Mouse (Mus musculus): ENCODE data around the gene Hsd17b11. TPM values are rescaled to one million over a fixed set of nuclear protein-coding genes. Genes with fewer than 3 reads are reported as not detected.
A peak's percentile ranks its signal among the peaks of the same experiment; 100 is the strongest.

Hsd17b11 gene
- polyA plus RNA-seq, 1 experiment from 2014 or later: 19.1 TPM

DNA sequence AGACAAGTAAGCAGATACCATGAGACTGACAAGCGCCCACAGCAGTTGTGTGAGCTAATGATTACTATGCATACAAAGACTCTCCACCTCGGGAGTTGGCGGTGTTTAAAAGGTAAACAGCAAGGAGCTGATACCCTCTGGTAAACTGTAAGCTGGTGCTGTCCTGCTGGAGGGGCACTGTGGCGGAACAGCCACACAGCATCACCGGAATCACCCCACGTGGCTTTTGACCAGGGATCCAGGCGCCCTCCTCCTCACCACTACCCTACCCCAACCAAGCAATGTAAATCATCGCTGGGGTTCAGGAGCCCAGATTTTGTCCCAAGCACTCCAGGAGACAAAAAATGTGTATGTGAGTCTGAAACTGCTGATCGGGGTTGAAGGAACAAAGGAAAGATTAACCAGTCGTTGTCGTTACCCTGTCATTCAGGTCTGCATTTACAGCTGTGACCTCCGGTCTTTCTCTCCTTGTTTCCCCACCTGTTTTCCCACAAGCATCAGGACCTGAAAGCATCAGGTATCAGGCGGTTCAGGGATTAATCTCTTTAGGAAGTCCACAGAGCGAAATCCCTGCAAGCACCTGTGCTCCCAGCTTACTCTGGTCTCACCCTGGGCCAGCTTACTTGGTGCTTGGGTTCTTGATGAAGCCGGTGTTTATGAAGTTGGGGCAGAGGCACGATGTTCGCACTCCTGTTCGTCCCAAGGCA is 19.0 kb downstream of the Hsd17b11 start:
- peak; percentile 68 for ATAC-seq (ENCODE audit: low FRiP score, low TSS enrichment)
- no peak overlapping the region for H3K4me3 ChIP-seq (ENCODE audit: low read depth, low read length)
- H3K9me3 ChIP-seq (ENCODE audit: control insufficient read depth, low read length): no peaks in the 10 kb centered on the region
- no peaks in the 10 kb centered on the region for H3K27me3 ChIP-seq (ENCODE audit: control insufficient read depth, insufficient read depth, low read length)
- no peaks in the 10 kb centered on the region; the same call in 1 of the 2 replicates for H3K4me1 ChIP-seq (replicated peaks; ENCODE audit: control insufficient read depth, insufficient read depth)
- H3K27ac ChIP-seq (replicated peaks): 0 out of 2 replicates have a peak overlapping the region, but pooled peaks have one; percentile 6
- no peak overlapping the region for H3K4me2 ChIP-seq (replicated peaks; ENCODE audit: low read depth)
- peak; percentile 46 for DNase-seq (ENCODE audit: low spot score)
- no peak overlapping the region for H3K9ac ChIP-seq (ENCODE audit: low read length)
- no peak for TF ChIP-seq CTCF (IDR thresholded peaks at IDR 0.05; ENCODE audit: low read depth)
- no peak for TF ChIP-seq EP300 (optimal IDR thresholded peaks at IDR 0.05)
- 0 out of 2 replicates have a peak, but pooled peaks cover 6% of the 10 kb centered on the region for H3K36me3 ChIP-seq (ENCODE audit: control insufficient read depth, insufficient read depth, low read length)
- 37% methylated on average over 18 of the region's 18 CpGs for WGBS

DNA sequence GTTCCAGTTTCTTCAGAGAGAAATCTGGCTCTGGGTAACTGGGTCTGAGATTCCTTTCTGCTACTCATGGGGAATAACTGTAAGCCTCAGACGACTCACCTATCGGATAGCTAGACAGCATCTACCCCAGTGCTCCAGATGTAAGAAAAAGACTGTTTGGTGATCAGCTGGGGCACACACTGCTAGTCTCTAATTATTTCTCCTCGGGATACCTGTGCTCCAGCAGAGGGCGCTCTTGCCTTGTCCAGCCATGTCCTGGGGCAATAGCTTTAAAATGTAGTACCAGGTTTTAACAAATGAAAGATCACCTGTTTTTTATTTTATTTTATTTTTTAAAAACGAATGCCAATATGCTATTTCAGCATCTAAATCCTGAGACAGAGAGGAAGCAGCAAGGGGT is 22.0 kb downstream of the Hsd17b11 start:
- no peak overlapping the region for H3K4me3 ChIP-seq (ENCODE audit: low read depth, low read length)
- peak; percentile 47; the same call in 1 of the 2 replicates for ATAC-seq (ENCODE audit: low FRiP score, low TSS enrichment)
- DNase-seq (ENCODE audit: low spot score): peak; percentile 87
- no peak overlapping the region for H3K9ac ChIP-seq (ENCODE audit: low read length)
- no peaks in the 10 kb centered on the region for H3K9me3 ChIP-seq (ENCODE audit: control insufficient read depth, low read length)
- TF ChIP-seq CTCF (IDR thresholded peaks at IDR 0.05; ENCODE audit: low read depth) (peak; percentile 94), EP300 (optimal IDR thresholded peaks at IDR 0.05) (no peak)
- H3K27ac ChIP-seq (replicated peaks): no peak overlapping the region
- H3K27me3 ChIP-seq (ENCODE audit: control insufficient read depth, insufficient read depth, low read length): no peaks in the 10 kb centered on the region
- H3K4me2 ChIP-seq (replicated peaks; ENCODE audit: low read depth): no peak overlapping the region
- no peaks in the 10 kb centered on the region; the same call in 1 of the 2 replicates for H3K4me1 ChIP-seq (replicated peaks; ENCODE audit: control insufficient read depth, insufficient read depth)
- H3K36me3 ChIP-seq (ENCODE audit: control insufficient read depth, insufficient read depth, low read length): 0 out of 2 replicates have a peak, but pooled peaks cover 4% of the 10 kb centered on the region
- WGBS: 3% methylated on average over 5 of the region's 5 CpGs

DNA sequence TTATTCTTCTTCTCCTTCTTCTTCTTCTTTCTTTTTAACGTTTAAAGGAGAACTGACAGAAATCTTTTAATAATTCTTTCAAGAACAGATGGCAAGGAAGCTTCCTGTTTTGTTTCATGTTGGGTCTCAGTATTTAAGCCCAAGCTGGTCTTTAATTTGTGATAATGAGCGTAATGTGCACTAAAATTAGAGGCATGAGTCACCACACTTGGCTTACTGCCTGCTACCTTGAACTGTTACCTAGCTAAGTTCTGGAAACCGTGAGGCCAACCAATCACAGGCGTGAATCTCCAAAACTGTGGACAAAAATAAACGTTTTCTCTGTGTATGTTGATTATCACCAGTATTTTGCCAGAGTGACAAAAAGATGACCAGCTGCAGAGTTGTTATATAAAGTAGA is 23.0 kb downstream of the Hsd17b11 start:
- ATAC-seq (ENCODE audit: low FRiP score, low TSS enrichment) (no peak), DNase-seq (ENCODE audit: low spot score) (peak; percentile 46)
- 48% methylated on average over 5 of the region's 5 CpGs for WGBS

DNA sequence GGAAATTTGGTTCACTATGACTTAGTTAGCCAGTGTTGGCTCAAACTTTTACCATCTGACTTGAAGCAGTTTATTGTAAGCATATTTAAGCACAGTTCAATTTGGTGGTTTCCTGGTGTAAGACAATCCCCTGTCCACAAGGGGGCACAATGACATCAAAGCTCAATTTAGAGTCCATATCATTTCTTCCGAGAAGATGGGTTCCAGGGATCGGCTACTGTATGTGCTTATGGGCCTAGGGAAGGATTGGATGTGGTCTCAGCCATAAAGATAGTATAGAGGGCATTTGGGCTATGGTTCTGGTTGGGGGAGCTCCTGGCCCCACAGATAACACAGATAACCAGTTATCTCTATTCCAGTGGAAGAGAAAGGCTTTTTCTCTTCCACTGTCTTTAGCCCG is 26.5 kb downstream of the Hsd17b11 start:
- Histone ChIP-seq H3K4me1 (replicated peaks; ENCODE audit: control insufficient read depth, insufficient read depth) (no peaks in the 10 kb centered on the region), H3K27ac (replicated peaks) (no peak overlapping the region), H3K4me3 (ENCODE audit: low read depth, low read length) (no peak overlapping the region), H3K9me3 (ENCODE audit: control insufficient read depth, low read length) (no peaks in the 10 kb centered on the region), H3K9ac (ENCODE audit: low read length) (no peak overlapping the region), H3K4me2 (replicated peaks; ENCODE audit: low read depth) (no peak overlapping the region), H3K36me3 (ENCODE audit: control insufficient read depth, insufficient read depth, low read length) (no peaks in the 10 kb centered on the region), H3K27me3 (ENCODE audit: control insufficient read depth, insufficient read depth, low read length) (no peaks in the 10 kb centered on the region)
- DNase-seq (ENCODE audit: low spot score) (no peak), ATAC-seq (ENCODE audit: low FRiP score, low TSS enrichment) (no peak)
- WGBS: 58% methylated on average over 3 of the region's 3 CpGs
- TF ChIP-seq CTCF (IDR thresholded peaks at IDR 0.05; ENCODE audit: low read depth) (peak; percentile 79), EP300 (optimal IDR thresholded peaks at IDR 0.05) (no peak)

More for the DNA sequence above, 23.0 kb downstream of the Hsd17b11 start:
- Histone ChIP-seq H3K27ac (replicated peaks) (no peak overlapping the region), H3K4me2 (replicated peaks; ENCODE audit: low read depth) (no peak overlapping the region), H3K4me1 (replicated peaks; ENCODE audit: control insufficient read depth, insufficient read depth) (no peaks in the 10 kb centered on the region; the same call in 1 of the 2 replicates), H3K27me3 (ENCODE audit: control insufficient read depth, insufficient read depth, low read length) (no peaks in the 10 kb centered on the region), H3K4me3 (ENCODE audit: low read depth, low read length) (no peak overlapping the region), H3K36me3 (ENCODE audit: control insufficient read depth, insufficient read depth, low read length) (0 out of 2 replicates have a peak, but pooled peaks cover 4% of the 10 kb centered on the region), H3K9ac (ENCODE audit: low read length) (no peak overlapping the region), H3K9me3 (ENCODE audit: control insufficient read depth, low read length) (no peaks in the 10 kb centered on the region)
- no peak for TF ChIP-seq EP300 (optimal IDR thresholded peaks at IDR 0.05)
- TF ChIP-seq CTCF (IDR thresholded peaks at IDR 0.05; ENCODE audit: low read depth): no peak

DNA sequence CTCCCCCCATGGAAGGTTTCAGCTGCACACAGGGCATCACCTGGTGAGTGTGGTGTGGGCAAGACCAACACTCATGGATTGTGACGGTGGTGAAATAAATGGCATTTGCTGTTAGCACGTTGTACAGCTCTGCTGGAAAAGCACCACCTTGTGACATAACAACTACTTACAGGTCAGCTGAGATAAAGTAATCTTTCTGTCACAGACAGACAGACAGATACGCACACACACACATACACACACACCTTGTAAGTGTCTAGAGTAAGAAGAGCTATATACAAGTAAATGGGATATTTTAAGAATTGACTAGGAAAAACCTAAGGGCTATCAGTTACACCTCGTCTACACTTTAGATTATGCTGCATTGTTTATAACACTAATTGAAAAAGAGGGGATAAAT is 27.1 kb downstream of the Hsd17b11 start:
- WGBS: 94% methylated on average over 4 of the region's 4 CpGs
- Histone ChIP-seq H3K4me3 (ENCODE audit: low read depth, low read length) (no peak overlapping the region), H3K9me3 (ENCODE audit: control insufficient read depth, low read length) (no peaks in the 10 kb centered on the region), H3K4me2 (replicated peaks; ENCODE audit: low read depth) (no peak overlapping the region), H3K36me3 (ENCODE audit: control insufficient read depth, insufficient read depth, low read length) (peaks cover 2% of the 10 kb centered on the region), H3K9ac (ENCODE audit: low read length) (no peak overlapping the region), H3K27ac (replicated peaks) (no peak overlapping the region), H3K27me3 (ENCODE audit: control insufficient read depth, insufficient read depth, low read length) (no peaks in the 10 kb centered on the region), H3K4me1 (replicated peaks; ENCODE audit: control insufficient read depth, insufficient read depth) (no peaks in the 10 kb centered on the region)
- DNase-seq (ENCODE audit: low spot score) (no peak), ATAC-seq (ENCODE audit: low FRiP score, low TSS enrichment) (no peak)
- no peak for TF ChIP-seq EP300 (optimal IDR thresholded peaks at IDR 0.05)

DNA sequence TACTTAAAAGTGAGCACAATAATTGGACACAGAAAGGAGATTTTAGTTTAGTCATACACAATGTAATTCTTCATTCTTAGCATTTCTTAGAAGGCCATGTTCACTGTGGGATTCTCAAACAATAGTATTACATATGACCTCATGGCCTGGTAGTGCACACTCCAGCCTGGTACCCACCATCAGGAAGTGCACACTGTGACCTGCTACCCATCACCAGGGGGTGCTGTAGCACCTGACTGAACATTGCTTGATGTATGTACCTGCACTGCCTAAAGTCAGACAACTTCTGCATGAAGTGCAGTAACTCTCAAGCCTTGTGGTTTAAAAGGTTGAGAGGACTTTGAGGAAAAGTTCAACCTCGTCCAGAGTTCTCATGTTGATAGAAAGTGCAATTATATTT is 28.1 kb downstream of the Hsd17b11 start:
- WGBS: 84% methylated on average over 1 of the region's 1 CpGs
- no peaks in the 10 kb centered on the region for H3K4me1 ChIP-seq (replicated peaks; ENCODE audit: control insufficient read depth, insufficient read depth)

More for the DNA sequence above, 28.1 kb downstream of the Hsd17b11 start:
- no peak overlapping the region for H3K27ac ChIP-seq (replicated peaks)
- no peaks in the 10 kb centered on the region for H3K27me3 ChIP-seq (ENCODE audit: control insufficient read depth, insufficient read depth, low read length)
- H3K36me3 ChIP-seq (ENCODE audit: control insufficient read depth, insufficient read depth, low read length): peaks cover 6% of the 10 kb centered on the region
- DNase-seq (ENCODE audit: low spot score) (peak; percentile 43), ATAC-seq (ENCODE audit: low FRiP score, low TSS enrichment) (peak; percentile 51; the same call in 1 of the 2 replicates)
- H3K4me2 ChIP-seq (replicated peaks; ENCODE audit: low read depth): no peak overlapping the region
- peak; percentile 67 for TF ChIP-seq CTCF (IDR thresholded peaks at IDR 0.05; ENCODE audit: low read depth)
- no peak for TF ChIP-seq EP300 (optimal IDR thresholded peaks at IDR 0.05)
- H3K4me3 ChIP-seq (ENCODE audit: low read depth, low read length): no peak overlapping the region
- H3K9ac ChIP-seq (ENCODE audit: low read length): no peak overlapping the region
- H3K9me3 ChIP-seq (ENCODE audit: control insufficient read depth, low read length): no peaks in the 10 kb centered on the region

Data from stomach, postnatal 0 days (tissue).